Mouse (Mus musculus) lung, postnatal 0 days (tissue): ENCODE data around the gene Coq8a.

Source experiments
- CTCF ChIP-seq: IDR thresholded peaks from 2 replicates; pipeline ENCODE4 v1.5.1; 2016; ENCODE audit warnings: antibody characterized with exemption, mild to moderate bottlenecking
- EP300 ChIP-seq: IDR thresholded peaks from 2 replicates; pipeline ENCODE4 v1.6.1; 2016; ENCODE audit warnings: antibody characterized with exemption, mild to moderate bottlenecking, control low read depth

DNA sequence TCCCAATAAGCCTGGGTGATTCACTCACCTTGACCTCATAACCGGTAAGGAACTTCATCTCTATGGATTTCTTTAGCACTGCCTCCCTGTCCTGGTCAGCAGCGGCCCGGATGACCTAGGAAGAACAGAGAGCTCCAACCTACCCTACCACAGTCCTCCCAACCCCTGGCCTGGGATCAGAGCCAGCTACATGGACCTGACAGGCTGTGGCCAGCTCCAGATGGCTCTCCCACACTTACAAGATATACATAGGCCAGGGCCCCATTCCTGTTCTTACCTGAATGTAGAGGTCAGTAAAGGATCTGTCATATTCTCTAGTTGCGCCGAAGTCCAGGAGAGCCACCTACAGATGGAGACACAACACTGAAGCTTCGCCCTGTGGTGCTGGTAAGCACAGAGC lies 31.1 kb downstream of the Coq8a start:
- TF ChIP-seq CTCF (no peak), EP300 (no peak)
